Mouse (Mus musculus): Measurements from ENCODE around the gene Olfr1402.

DNA sequence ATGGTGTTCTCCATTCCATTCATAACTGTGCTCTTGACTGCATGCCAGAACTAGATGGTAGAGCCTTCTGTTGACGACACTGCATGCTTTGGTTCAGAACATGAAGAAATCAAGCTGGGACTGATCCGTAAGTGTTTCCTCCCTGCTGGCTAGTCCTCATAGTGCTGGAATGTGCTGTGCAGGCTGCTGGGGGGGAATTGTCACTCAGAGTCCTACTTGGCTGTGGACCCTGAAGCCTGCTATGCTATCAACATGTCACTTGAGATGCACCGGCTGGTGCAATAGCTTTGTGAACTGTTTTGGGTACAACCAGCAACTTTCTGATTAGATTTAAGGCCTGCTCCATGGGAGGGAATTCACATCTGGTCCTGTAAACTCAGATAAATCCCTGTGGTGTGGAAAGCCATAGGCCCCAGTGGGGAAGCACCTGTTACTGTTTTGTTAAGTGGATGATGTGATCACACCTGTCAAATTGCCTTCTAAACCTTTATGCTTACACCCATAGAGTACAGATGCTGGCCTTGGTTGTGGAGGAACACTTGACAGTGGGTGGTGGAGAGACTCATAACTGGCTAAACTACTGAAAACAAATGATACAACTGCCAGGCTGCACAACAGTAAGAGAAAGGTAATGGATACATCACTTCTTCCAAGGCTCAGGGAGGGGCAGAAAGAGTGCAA is 58.3 kb downstream of the Olfr1402 start:
- TF ChIP-seq CTCF (IDR thresholded peaks at IDR 0.05) (no peak), POLR2A (IDR thresholded peaks at IDR 0.05; ENCODE audit: insufficient read depth, low read depth, low read length) (no peak)

Measured in heart, adult 2 months (tissue).